Mouse (Mus musculus) C2C12 (cell line): ENCODE data around the gene Gucd1.

Experiments
- CEBPB ChIP-seq: IDR thresholded peaks from one replicate; pipeline ENCODE4 v1.6.1; 2011; ENCODE audit warnings: low read depth, mild to moderate bottlenecking, control low read depth, moderate library complexity
- CTCF ChIP-seq: IDR thresholded peaks from one replicate; pipeline ENCODE4 v1.5.1; 2011; ENCODE audit not compliant: control insufficient read depth, insufficient read depth, insufficient read length
- MAX ChIP-seq: IDR thresholded peaks from one replicate; pipeline ENCODE4 v1.6.1; 2011; ENCODE audit warnings: mild to moderate bottlenecking, control low read depth
- MYOD1 ChIP-seq: IDR thresholded peaks from one replicate; pipeline ENCODE4 v1.6.1; 2011; ENCODE audit warnings: low read depth; ENCODE audit not compliant: control insufficient read depth, insufficient read length
- MYOG ChIP-seq: IDR thresholded peaks from one replicate; pipeline ENCODE4 v1.6.1; 2011; ENCODE audit not compliant: control insufficient read depth, insufficient read length; ENCODE audit errors: extremely low read depth
- USF1 ChIP-seq: IDR thresholded peaks from one replicate; pipeline ENCODE4 v1.6.1; 2011; ENCODE audit warnings: low read depth, mild to moderate bottlenecking, control low read depth, moderate library complexity

- TF ChIP-seq CTCF (no peak), CEBPB (no peak), USF1 (no peak), MAX (no peak), MYOG (no peak), MYOD1 (no peak)
Measured at GRCm38 (mm10) chr10:75303324-75304048, 214.3 kb downstream of the Gucd1 start.
